Mouse (Mus musculus) E14TG2a.4 (cell line): ENCODE results near the gene Canx.

Experiments
- H3K27me3 ChIP-seq: 2 replicates; pipeline ENCODE4 v1.6.1; 2014; ENCODE audit warnings: low read length, control low read depth; ENCODE audit not compliant: insufficient read depth
- H3K36me3 ChIP-seq: 2 replicates; pipeline ENCODE4 v1.6.1; 2014; ENCODE audit warnings: low read length, control low read depth; ENCODE audit not compliant: insufficient read depth
- H3K4me1 ChIP-seq: replicated peaks from 2 replicates; pipeline ENCODE4 v1.6.1; 2014; ENCODE audit warnings: low read depth, low read length, control low read depth
- H3K4me3 ChIP-seq: replicated peaks from 2 replicates; pipeline ENCODE4 v1.5.1; 2014; ENCODE audit warnings: mild to moderate bottlenecking, low read length
- H3K9me3 ChIP-seq: 2 replicates; pipeline ENCODE4 v1.6.1; 2014; ENCODE audit warnings: low read length, control low read depth
- CTCF ChIP-seq: conservative IDR thresholded peaks from 2 replicates; pipeline ENCODE4 v1.5.1; 2014; ENCODE audit warnings: low read length
- NANOG ChIP-seq: IDR thresholded peaks from 2 replicates; pipeline ENCODE4 v1.6.1; 2014; ENCODE audit warnings: borderline replicate concordance, low read length, mixed read lengths
- POU5F1 ChIP-seq: IDR thresholded peaks from 2 replicates; pipeline ENCODE4 v1.6.1; 2014; ENCODE audit warnings: low read length, borderline replicate concordance

The Canx gene

GRCm38 (mm10) chr11:50291321-50292165, 33.9 kb downstream of the Canx start:
- no peaks in the 10 kb centered on the region for H3K9me3 ChIP-seq
- TF ChIP-seq NANOG (no peak), POU5F1 (no peak)
- peaks cover 70% of the 10 kb centered on the region for H3K36me3 ChIP-seq
- peak overlapping the region; percentile 92 for H3K4me3 ChIP-seq
- H3K4me1 ChIP-seq = peaks cover 68% of the 10 kb centered on the region
- H3K27me3 ChIP-seq = no peaks in the 10 kb centered on the region

GRCm38 (mm10) chr11:50290486-50291225, 34.8 kb downstream of the Canx start:
- peaks cover 67% of the 10 kb centered on the region for H3K36me3 ChIP-seq
- TF ChIP-seq NANOG = no peak
- no peak for TF ChIP-seq POU5F1
- no peak for TF ChIP-seq CTCF
- peaks cover 74% of the 10 kb centered on the region for H3K4me1 ChIP-seq
- H3K4me3 ChIP-seq = peak overlapping the region; percentile 92
- no peaks in the 10 kb centered on the region for H3K9me3 ChIP-seq
- H3K27me3 ChIP-seq = no peaks in the 10 kb centered on the region

DNA sequence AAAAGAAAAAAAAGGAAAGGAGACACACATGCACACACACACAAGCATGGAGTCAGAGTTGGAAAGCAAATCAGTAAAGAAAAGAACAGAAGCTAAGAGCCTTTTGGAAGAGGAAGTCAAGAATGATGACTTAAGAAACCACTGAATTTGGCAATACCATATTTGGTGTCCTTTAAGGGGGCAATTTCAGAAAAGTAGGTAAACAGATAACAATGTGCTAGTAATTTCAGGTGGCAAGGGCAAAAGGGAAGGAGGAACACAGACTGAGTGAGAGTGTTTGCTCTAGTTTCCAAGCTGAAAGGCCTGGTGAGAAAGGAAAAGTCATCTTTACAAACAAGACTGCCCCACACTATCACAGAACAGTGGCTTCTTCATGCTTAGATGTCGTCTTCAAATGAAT, 39.0 kb downstream of the Canx start:
- Histone ChIP-seq H3K4me1 (peaks cover 60% of the 10 kb centered on the region), H3K9me3 (no peaks in the 10 kb centered on the region), H3K27me3 (no peaks in the 10 kb centered on the region), H3K36me3 (peaks cover 52% of the 10 kb centered on the region), H3K4me3 (no peak overlapping the region)
- TF ChIP-seq NANOG = no peak
- TF ChIP-seq CTCF = no peak
- no peak for TF ChIP-seq POU5F1

DNA sequence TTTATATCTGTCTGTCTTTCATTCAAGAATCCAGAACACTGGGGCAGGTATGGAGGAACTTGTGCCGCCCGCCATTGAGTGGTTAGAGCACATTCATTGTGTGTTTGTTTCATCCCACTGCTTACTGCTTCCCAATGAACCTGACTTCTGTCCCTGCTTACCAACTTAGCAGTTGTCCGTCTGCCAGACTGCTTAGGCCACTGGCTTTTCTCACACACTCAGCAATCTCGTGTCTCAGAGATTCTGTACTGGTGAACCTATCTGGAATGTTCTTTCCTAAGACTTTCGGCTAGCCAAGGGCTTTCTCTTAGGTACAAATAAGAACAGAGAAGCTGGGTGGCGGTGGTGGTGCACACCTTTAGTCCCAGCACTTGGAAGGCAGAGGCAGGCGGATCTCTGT, 39.8 kb downstream of the Canx start:
- no peak for TF ChIP-seq CTCF
- no peak for TF ChIP-seq POU5F1
- no peak for TF ChIP-seq NANOG

DNA sequence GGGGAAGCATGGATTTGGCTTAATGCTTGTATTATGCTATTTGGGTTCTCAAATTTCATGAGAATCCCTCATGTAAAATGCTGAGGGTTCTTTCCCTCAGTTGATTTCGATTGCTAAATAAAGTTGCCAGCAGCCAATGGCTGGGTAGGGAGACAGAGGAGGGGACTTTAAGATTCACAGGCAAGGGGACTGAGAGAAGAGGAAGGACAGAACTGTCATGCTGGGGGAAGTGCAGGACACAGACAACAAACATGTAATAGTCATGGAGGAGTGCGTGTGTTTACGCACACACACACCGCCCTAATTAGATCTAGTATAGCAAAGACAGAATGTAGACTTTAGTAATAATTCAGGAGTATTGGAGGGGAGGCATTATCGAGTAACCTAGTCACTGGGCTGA, 40.2 kb downstream of the Canx start:
- Histone ChIP-seq H3K27me3 (no peaks in the 10 kb centered on the region), H3K36me3 (peaks cover 59% of the 10 kb centered on the region), H3K4me3 (no peak overlapping the region), H3K4me1 (peaks cover 64% of the 10 kb centered on the region), H3K9me3 (no peaks in the 10 kb centered on the region)
- TF ChIP-seq POU5F1 (no peak), CTCF (no peak), NANOG (no peak)

More for the DNA sequence above, 39.8 kb downstream of the Canx start:
- peaks cover 60% of the 10 kb centered on the region for H3K36me3 ChIP-seq
- peaks cover 64% of the 10 kb centered on the region for H3K4me1 ChIP-seq
- no peaks in the 10 kb centered on the region for H3K27me3 ChIP-seq
- H3K4me3 ChIP-seq = no peak overlapping the region
- no peaks in the 10 kb centered on the region for H3K9me3 ChIP-seq

GRCm38 (mm10) chr11:50280053-50280452, 45.4 kb downstream of the Canx start:
- Histone ChIP-seq H3K36me3 (peaks cover 40% of the 10 kb centered on the region), H3K4me3 (no peak overlapping the region), H3K9me3 (no peaks in the 10 kb centered on the region), H3K4me1 (peaks cover 59% of the 10 kb centered on the region), H3K27me3 (no peaks in the 10 kb centered on the region)
- TF ChIP-seq NANOG (peak; percentile 73; the same call in 1 of the 2 replicates), POU5F1 (no peak; the same call in 1 of the 2 replicates), CTCF (no peak)

DNA sequence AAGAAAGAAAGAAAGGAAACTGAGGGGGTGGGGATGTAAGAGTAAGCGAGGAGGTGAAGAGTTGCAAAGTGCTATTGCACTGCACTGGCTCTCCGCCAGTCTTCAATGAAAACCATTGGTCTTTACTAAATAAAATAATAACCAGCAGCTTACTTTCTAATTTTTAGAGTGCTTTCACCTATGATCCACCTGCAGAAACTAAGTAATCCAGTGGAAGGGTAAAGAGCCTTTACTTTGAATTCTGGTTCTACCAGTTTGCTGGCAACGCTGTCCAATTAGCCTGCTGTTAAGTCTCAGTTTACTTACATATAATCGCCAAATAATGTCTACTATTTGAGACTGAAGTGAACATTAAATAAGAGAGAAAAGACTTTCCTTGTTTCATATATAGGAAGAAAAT, 46.5 kb downstream of the Canx start:
- Histone ChIP-seq H3K4me1 (peaks cover 63% of the 10 kb centered on the region), H3K9me3 (no peaks in the 10 kb centered on the region), H3K36me3 (peaks cover 44% of the 10 kb centered on the region), H3K4me3 (no peak overlapping the region), H3K27me3 (no peaks in the 10 kb centered on the region)
- TF ChIP-seq POU5F1 (no peak), NANOG (no peak), CTCF (no peak)

- TF ChIP-seq POU5F1 = no peak
- TF ChIP-seq CTCF = no peak
- TF ChIP-seq NANOG = no peak
- H3K9me3 ChIP-seq = no peaks in the 10 kb centered on the region
- no peaks in the 10 kb centered on the region for H3K27me3 ChIP-seq
- no peak overlapping the region for H3K4me3 ChIP-seq
- H3K36me3 ChIP-seq = peaks cover 46% of the 10 kb centered on the region
- peaks cover 63% of the 10 kb centered on the region for H3K4me1 ChIP-seq
Measured at GRCm38 (mm10) chr11:50277706-50278105, 47.8 kb downstream of the Canx start.
